Mouse (Mus musculus) mesoderm, embryonic 11.5 days (tissue): ENCODE data around the gene Gm1110.
"Not testable (repeated sequence)": the region's sequence is repeated elsewhere in the genome, so short reads cannot be mapped to it uniquely, and the experiment has no call there.

Source experiments
- DNase-seq: peaks from one replicate; pipeline ENCODE4 v3.0.0-alpha.2; 2012; ENCODE audit warnings: low read depth, low spot score

The Gm1110 gene

DNA sequence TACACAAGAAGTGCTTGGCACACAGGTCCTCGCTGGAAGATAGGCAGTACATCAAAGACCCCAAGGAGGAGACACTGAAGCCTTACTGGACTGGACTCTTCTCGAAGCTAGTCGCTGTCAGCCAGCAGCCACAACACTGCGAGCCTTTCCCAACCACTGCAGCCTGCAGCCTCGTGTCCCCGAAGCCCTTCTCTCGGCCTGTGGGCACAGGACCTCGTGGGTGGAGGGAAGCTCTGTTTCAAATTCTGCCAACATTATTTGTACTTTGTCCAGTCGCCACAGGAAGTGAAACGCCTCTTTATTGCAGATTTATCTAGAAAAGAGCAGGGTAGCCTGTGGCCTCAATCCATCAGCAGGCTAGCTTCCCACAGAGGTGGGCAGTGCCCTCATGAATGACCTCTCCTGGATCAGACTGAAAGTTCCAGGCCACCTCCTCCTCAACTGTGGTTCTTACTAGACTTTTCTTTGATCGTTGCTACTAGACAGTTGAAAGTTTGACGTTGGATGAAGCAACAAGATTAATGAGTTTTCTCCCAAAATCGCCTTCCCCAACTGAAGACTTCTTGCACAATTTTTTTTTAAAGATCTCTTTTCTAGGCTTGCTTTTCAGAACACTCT lies at the start of gene Gm1110:
Gm1110 (minus strand) TSS at position 203 of the 618 bp plus-strand sequence.
- no peak for DNase-seq

DNA sequence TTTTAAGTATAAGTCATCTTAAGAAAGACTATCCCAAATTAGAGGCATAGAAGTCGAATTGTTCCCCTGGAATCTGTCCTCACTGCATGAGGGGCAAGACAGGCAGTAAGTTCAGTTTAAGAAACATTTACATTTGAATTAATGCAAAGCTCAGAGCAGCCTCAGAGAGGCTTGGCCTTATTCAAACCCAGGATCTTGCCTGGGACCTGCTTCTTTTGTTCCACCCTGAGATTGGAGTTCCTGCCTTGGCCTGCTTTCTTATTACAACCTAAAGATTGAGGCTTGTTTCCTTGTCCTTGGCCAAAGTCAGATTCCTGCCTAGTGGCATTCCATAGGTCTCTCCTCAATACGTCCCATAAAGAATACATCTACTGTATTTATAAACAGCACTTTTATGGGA lies 24.9 kb upstream of the Gm1110 start:
- no peak for DNase-seq

DNA sequence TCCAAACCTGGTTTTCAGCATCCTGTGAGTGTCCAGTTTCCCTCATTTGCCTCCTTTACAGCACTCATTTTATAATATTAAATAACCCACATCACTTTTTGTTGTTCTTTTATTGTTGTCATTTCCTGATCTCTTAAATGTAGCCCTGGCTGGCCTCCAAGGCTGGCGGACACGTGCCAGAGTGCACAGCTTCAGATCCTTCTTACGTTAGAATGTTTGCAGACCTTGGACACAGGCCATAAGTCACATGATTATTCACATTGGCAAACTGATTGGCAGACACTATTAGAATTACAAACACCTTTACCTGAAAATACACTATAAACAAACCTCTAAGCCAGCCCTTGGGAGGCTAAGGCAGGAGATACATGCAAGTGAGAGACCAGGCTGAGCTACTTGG lies 1.2 kb upstream of the Gm1110 start:
- no peak for DNase-seq

DNA sequence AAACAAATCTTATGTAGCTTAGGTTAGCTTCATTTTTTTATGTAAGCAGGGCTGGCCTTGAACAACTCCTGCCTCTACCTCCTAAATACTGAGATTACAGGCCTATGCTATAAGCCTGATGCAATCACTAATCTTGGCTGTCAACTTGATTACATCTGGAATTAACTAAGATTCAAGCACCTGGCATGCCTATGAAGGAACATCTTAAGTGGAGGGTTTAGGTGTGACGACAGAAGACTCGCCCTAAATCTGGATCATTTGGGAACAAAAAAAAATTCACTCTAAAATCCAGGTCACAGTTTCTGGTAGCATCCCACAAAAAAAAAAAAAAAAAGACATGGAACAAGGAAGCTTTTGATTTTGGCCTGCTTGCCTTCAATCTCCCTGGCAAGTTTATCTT lies 3.1 kb downstream of the Gm1110 start:
- DNase-seq = no peak

DNA sequence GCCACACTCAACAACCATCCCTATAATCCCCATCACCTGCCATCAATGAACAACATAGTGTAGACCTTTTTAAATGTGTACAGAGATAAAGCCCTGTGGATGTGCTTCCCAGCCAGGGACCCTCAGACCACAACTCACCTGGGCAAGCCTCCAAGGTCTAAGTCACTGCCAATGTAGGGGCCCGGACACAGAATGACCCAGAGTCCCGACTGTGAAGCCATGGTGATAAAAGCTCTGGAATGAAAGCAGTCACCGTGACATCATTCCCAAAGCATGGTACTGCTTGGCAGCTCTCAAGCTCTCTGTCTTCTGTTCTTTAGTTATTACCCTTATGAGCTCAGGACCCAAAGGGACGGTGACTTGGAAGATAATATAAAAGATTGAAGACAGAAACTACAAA lies 9.8 kb downstream of the Gm1110 start:
- no peak for DNase-seq

DNA sequence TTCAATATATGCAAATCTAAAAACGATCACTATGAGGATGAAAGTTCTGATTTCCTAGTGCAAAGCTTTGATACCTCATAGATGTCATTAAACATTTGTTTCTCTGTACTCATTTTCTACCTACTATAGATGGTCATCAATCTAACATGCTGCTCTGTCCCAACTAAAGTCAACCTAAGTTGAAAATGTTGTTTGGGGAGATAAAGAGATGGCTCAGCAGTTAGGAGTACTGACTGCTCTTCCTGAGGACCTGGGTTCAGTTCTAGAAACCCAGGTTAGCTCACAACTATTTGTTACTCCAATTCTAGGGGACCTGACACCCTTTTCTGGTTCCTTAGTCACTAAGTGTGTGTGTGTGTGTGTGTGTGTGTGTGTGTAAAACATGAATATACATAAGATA lies 11.7 kb downstream of the Gm1110 start:
- DNase-seq = no peak

DNA sequence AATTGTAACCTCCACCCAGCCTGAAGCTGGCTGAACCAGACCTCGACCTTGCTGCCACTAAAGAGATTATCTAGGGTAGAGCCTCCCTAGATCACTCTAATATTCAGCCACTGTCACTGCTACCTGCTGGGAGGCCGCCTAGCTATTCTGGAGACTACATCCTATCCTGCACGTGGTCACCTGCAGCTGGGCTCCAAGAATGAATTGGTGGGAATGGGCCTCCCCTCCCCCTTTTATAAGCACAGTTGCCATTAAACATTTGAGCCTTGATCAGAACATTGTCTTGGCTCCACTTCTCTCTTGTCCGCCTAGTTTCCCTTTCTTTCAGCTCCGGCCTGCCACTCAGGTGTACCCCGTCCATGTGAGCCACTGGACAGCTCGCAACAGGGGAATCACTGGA lies 53.1 kb downstream of the Gm1110 start:
- DNase-seq = not testable (repeated sequence)

DNA sequence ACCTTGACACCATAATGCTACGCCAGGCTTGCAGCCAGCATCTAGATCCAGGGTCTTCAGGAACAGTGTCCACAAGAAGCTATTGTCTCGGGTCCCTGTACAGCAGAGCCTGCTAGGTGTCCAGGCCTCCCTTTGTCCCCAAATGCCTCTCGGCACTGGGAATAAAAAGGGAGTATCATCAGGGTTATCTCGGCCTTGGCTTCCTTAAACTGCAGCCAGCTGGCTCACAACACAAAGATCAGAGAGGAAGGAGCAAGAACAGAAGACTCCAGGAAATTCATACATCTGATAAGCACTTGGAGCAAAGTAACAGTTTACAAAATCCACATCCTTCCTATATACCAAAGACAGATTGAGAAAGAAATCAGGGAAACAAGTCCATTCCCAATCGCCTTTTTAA lies 62.2 kb downstream of the Gm1110 start, which contains the start of gene Glb1l3:
Glb1l3 (minus strand) TSS at position 140 of the 400 bp plus-strand sequence.
- no peak for DNase-seq

DNA sequence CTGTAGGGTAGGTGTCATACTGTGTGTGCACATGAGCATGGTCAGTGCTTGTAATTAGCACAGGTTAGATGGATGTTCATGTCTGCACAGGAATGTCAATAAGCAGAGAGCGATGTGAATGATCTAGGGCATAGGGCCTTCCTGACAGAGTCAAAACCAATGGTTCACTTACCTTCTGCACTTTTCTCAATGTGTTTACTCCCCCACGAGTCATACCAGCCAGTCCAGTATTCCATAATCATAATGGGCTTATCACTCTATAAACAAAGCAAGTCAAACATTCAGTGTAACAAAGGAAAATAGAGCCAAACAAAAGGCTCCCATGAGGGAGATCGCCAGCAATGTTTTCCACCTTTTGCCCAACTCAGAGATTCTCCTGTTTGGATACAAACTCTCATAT lies 91.8 kb downstream of the Gm1110 start:
- DNase-seq = no peak
